Comparison of ENCODE assay signal across 17 mouse cellular contexts in the genomic region with DNA sequence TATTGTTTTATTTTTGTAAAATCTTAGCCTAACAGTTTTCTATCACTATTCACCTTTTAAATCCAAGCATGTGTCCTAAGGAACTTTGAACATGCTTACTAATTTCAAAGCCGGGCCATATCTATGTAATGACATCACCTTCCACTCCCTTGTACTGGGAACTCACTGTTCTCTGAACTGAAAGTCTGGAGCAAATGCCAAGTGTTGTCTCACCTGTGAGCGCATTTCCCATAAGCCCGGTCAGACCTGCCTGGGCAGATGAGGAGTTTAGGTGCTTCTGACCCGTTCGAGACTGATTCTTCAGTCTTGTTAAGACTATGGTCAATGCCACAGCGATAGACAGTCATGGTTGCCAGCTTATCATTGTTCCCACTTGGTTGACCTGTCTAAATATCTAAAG. TPM values are rescaled to one million over a fixed set of nuclear protein-coding genes. Genes with fewer than 3 reads are reported as not detected.
DNase-seq lines count a peak whose midpoint lies in the region; ATAC-seq and TF ChIP-seq lines count a peak whose summit lies in the region.
"Had no signal": no experiment of that assay in that cellular context is flagged by ENCODE, and none has a peak within 500 bp of the region (broad histone marks: within the 10 kb centered on the region; RNA-seq: fewer than 3 reads in every experiment).

No protein-coding gene starts in this region.

- H3K4me2 ChIP-seq in stomach, embryonic 16.5 days (ENCODE audit: low read depth, low read length): no peak overlapping the region
- H3K4me2 ChIP-seq: embryonic facial prominence, embryonic 12.5 days had no signal

- WGBS in lung, adult 2 months: 63% methylated on average over 6 of the region's 6 CpGs
- WGBS in stomach, embryonic 16.5 days: 69% methylated on average over 6 of the region's 6 CpGs

- H3K4me3 ChIP-seq in lung, adult 2 months (replicated peaks; ENCODE audit: extremely low read depth, low read depth, low read length): no peak overlapping the region
- H3K4me3 ChIP-seq in stomach, embryonic 16.5 days (replicated peaks; ENCODE audit: low read length): no peak overlapping the region
- H3K4me3 ChIP-seq: embryonic facial prominence, embryonic 12.5 days; forebrain, embryonic 10.5 days; megakaryocyte, embryonic 14.5 days had no signal

- H3K9me3 ChIP-seq in stomach, embryonic 16.5 days (replicated peaks; ENCODE audit: control insufficient read depth, low read length): no peaks in the 10 kb centered on the region
- H3K9me3 ChIP-seq: embryonic facial prominence, embryonic 12.5 days; forebrain, embryonic 10.5 days; megakaryocyte, embryonic 14.5 days had no signal

- peaks cover 3% of the 10 kb centered on the region; the same call in 1 of the 2 replicates for H3K4me1 ChIP-seq in lung, adult 2 months (ENCODE audit: control insufficient read depth, insufficient read depth, low read length)
- peaks cover 6% of the 10 kb centered on the region; the same call in 1 of the 2 replicates for H3K4me1 ChIP-seq in stomach, embryonic 16.5 days (ENCODE audit: control insufficient read depth, insufficient read depth, low read length)
- H3K4me1 ChIP-seq: embryonic facial prominence, embryonic 12.5 days; forebrain, embryonic 10.5 days had no signal

- peak; percentile 81 for ATAC-seq in stomach, embryonic 16.5 days (ENCODE audit: insufficient read depth, low FRiP score)
- no peak for ATAC-seq in cerebellum, adult (ENCODE audit: insufficient number of reproducible peaks, low FRiP score, low TSS enrichment)
- ATAC-seq in frontal cortex, adult (ENCODE audit: low TSS enrichment): no peak
- ATAC-seq: activated CD4-positive, CD25-positive, alpha-beta regulatory T cell, adult 4 months had no signal

- DNase-seq in kidney, adult 11 months: peak; percentile 23
- no peak for DNase-seq in kidney, adult 18-20 months
- peak; percentile 78 for DNase-seq in urinary bladder, postnatal 14 days (ENCODE audit: low spot score)
- no peak for DNase-seq in urinary bladder, adult 2 months (ENCODE audit: low spot score)
- peak; percentile 51 for DNase-seq in lung, adult 2 months
- DNase-seq: adrenal gland, postnatal 36 days; left cerebral cortex, postnatal 4 days; thymus, postnatal 25 days had no signal

- TF ChIP-seq POLR2A in lung, adult 2 months (IDR thresholded peaks at IDR 0.05; ENCODE audit: borderline replicate concordance, extremely low read depth, low read depth, low read length): no peak

- no peaks in the 10 kb centered on the region for H3K27me3 ChIP-seq in stomach, embryonic 16.5 days (ENCODE audit: control insufficient read depth, insufficient read depth, low read length)
- H3K27me3 ChIP-seq: CH12.LX; embryonic facial prominence, embryonic 12.5 days; megakaryocyte, embryonic 14.5 days had no signal

- peak overlapping the region; percentile 32; the same call in 1 of the 2 replicates for H3K27ac ChIP-seq in stomach, embryonic 16.5 days (ENCODE audit: low read length)
- H3K27ac ChIP-seq: embryonic facial prominence, embryonic 12.5 days; forebrain, embryonic 10.5 days; liver, embryonic 14.5 days had no signal

- H3K9ac ChIP-seq in stomach, embryonic 16.5 days (ENCODE audit: low read length): no peak overlapping the region
- H3K9ac ChIP-seq: embryonic facial prominence, embryonic 12.5 days; liver, embryonic 14.5 days had no signal

- no peaks in the 10 kb centered on the region for H3K36me3 ChIP-seq in stomach, embryonic 16.5 days (ENCODE audit: control insufficient read depth, insufficient read depth, low read length)
- H3K36me3 ChIP-seq: embryonic facial prominence, embryonic 12.5 days; forebrain, embryonic 10.5 days had no signal

- no peak for TF ChIP-seq CTCF in lung, adult 2 months (IDR thresholded peaks at IDR 0.05; ENCODE audit: insufficient read depth, low read length)

RNA-seq across cellular contexts. Expression of a gene that starts 19.9 kb away (rescaled TPM):
- polyA plus RNA-seq in urinary bladder, adult 2 months (2012; rRNA removed): 50.0 and 53.2 TPM in 2 replicates
- polyA plus RNA-seq in lung, adult 2 months (2012; rRNA removed): 39.5 and 44.8 TPM in 2 replicates
- 99.4 and 107 TPM in 2 replicates for polyA plus RNA-seq in stomach, embryonic 16.5 days (2015; fragmentation: Nextera tagmentation; extraction: Ambion mirVana)

Comparison
In these comparisons a context has a peak if more than half of its experiments do, and no peak if none do; other contexts are left out.
1. DNase-seq: peak in kidney, adult 11 months (single experiment), urinary bladder, postnatal 14 days (single experiment) and lung, adult 2 months (single experiment); none in kidney, adult 18-20 months (single experiment) and urinary bladder, adult 2 months (single experiment).